Mouse (Mus musculus) left cerebral cortex, postnatal 25 days (tissue): ENCODE results near the gene Arnt2. TPM values are rescaled to one million over a fixed set of nuclear protein-coding genes. Genes with fewer than 3 reads are reported as not detected.

Experiments used
- DNase-seq, 2 experiments: peaks; one replicate each; pipeline ENCODE4 v3.0.0; 2022; ENCODE audit warnings: low spot score in 2 of 2, mixed read lengths in 1 of 2
- intact Hi-C: fragments of 180-260 bp; cut with DNase I; formaldehyde crosslinking; loops from one replicate; pipeline ENCODE4 v1.15.1; 2025
- total RNA-seq, 2 experiments: library from RNA; stranded (reverse); gene quantifications; 2 replicates each; pipeline ENCODE4 v1.2.3; 2021

The Arnt2 gene
- total RNA-seq, 2 experiments from 2014 or later: 219 to 226 TPM

DNA sequence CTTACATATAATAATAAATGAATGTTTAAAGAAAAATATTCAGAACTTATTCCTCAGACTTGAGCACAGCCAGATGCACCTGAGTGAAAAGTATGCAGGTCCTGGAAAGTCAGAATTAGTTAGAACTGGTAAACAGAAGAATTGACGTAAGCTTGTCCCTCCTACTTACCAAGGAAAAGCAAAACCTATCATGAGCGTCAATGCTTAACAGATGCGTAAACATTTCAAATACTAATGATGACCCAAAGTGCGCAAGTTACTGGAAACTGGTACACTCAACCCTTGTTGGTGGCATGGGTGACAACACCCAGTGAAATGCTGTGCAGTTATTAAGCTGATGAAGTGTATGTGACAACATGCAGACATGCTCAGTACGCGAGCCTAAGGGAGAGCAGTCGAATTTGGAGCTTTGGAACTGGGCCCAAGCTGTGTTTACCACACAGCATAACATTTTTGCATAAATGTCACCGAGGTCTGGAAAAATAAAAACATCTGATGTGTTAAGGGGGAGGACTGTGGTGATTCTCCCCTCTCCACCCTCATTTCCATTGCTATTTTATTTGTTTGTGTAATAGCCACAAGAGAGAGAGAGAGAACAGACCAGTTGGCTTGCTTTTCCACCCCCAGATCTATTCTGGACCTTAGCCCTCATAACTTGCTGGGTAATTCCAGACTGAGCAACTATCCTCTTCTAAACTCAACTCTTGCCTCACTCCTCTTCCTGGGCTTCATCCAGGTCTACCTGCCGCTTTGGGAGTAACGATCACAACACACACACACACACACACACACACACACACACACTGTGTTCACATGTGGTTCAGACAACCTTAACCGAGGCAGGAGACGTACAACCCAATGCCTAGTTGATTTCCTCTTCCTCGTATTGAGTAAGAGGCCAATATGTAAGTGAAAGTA lies 208.6 kb downstream of the Arnt2 start:
- intact Hi-C loops: no loop called here
- no peak for DNase-seq

DNA sequence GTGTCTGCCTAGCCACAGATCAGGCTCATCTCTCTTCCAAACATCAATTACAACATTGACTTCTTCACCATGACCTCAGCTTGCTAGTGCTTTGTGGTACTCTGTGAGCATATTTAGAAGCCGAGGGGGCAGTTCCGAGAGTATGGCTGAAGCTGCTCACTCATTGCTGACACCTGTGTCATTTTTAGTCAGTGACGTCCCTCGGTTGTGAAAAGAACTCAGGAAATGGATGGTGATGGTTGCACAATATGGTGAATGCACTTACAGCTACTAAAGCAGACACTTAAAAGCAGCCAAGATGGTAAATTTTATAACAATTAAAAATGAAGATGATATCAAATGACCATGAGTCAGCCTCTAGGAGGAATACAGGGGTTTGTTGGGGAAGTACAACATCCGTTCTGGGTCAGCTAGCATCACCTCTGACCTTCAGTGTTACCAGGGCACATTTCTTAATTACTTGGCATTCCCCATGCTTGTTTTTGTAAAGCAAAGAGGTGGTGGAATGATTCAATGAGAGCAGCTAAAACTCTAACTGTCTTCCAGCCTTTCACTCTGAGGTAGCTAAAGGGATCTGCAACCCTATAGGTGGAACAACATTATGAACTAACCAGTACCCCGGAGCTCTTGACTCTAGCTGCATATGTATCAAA lies 212.6 kb downstream of the Arnt2 start:
- intact Hi-C loops: no loop called here
- DNase-seq: no peak

Other genes starting within 250 kb of the Arnt2 start
- 1 to 10 TPM; 5.0 to 6.0 TPM for gene Gm2115, start 118.8 kb upstream of the Arnt2 start, total RNA-seq
- gene Fah, start 196.5 kb upstream of the Arnt2 start, total RNA-seq: 10 to 100 TPM; 13.8 to 15.8 TPM